Mouse (Mus musculus): ENCODE measurements around the gene Galns. TPM values are rescaled to one million over a fixed set of nuclear protein-coding genes. Genes with fewer than 3 reads are reported as not detected.

Gene Galns
- polyA plus RNA-seq, 1 experiment from 2014 or later: 8.7 TPM

DNA sequence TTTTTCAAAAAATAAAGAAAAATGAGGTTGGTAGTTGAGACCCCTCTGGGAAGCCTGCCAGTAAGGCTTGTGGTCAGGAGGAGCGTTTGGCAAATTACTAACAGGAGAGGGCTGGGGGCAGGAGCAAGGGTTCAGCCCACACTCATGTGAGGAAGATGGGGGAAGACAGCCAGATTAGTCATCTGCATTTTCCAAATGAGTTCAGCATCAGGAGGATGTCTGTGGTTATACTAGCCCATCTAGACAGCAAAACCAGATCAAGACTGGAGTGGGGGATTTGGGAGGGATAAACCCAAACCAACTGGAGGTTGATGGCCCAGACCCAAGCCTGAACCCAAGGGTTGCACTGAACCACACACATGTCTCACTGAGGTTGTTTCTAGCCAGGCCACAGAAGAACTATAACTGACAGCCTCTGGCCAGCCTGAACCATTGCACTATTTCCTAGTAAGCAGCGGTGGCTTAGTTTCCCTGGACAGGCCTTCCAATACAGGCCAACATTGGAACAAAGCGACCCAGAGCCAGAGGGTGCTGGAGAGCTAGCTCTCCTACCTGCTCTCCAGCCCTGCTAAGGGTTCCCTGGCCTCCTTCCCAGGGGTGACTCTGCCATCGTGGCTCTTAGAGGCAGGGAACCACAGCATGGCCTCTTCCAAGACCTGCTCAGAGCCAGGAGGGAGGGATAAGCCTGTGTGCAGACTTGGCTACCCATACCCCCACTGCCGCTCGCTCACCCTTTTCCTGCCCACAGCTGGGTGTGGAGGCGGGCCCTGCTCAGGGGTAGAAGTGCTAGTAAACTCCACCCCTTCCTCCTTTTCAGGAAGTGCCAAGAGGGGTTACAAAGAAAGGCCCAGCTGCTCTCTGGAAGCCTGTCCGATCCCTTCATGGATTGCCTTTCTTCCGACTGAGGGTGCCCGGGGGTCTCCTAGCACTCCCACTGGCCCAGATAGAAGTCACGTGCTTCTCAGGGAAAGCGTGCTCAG, 54.9 kb downstream of the Galns start:
- WGBS: 55% methylated on average over 12 of the region's 12 CpGs
- H3K9ac ChIP-seq (ENCODE audit: low read depth, low read length): peak overlapping the region; percentile 27
- no peak overlapping the region for H3K4me3 ChIP-seq (ENCODE audit: low read length)
- ATAC-seq: 0 out of 2 replicates have a peak, but pooled peaks have one; percentile 50
- peaks cover under 1% of the 10 kb centered on the region; the same call in 1 of the 2 replicates for H3K4me1 ChIP-seq (ENCODE audit: control insufficient read depth, insufficient read depth, low read depth, low read length)
- H3K27ac ChIP-seq (ENCODE audit: low read depth, low read length): no peak overlapping the region
- H3K4me2 ChIP-seq (ENCODE audit: low read length): peak overlapping the region; percentile 17; the same call in 1 of the 2 replicates
- peaks cover 8% of the 10 kb centered on the region for H3K27me3 ChIP-seq (replicated peaks; ENCODE audit: control insufficient read depth, insufficient read depth, low read length)
- no peaks in the 10 kb centered on the region for H3K36me3 ChIP-seq (ENCODE audit: control insufficient read depth, insufficient read depth, low read length)
- H3K9me3 ChIP-seq (ENCODE audit: control insufficient read depth, low read length): no peaks in the 10 kb centered on the region

DNA sequence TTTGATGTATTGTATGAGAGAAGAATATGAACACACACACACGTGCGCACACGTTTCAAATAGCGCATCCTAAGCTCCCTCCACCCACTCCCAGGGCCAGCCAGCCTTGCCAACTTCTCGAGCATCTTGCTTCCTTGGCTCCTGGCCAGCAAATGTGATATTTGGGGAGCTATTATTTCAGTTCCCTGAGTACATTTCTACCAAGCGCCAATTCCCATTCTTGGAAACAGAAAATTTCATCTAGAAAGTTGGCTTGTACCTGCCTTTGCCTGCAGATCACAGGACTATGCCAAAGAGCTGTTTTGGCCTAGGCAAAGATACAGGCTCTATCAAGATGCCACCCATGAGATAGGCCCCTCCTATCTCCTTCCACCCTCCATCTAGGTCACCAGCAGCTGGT, 56.5 kb downstream of the Galns start:
- 51% methylated on average over 6 of the region's 6 CpGs for WGBS
- Histone ChIP-seq H3K27me3 (replicated peaks; ENCODE audit: control insufficient read depth, insufficient read depth, low read length) (peaks cover 15% of the 10 kb centered on the region), H3K9ac (ENCODE audit: low read depth, low read length) (no peak overlapping the region), H3K36me3 (ENCODE audit: control insufficient read depth, insufficient read depth, low read length) (no peaks in the 10 kb centered on the region), H3K4me1 (ENCODE audit: control insufficient read depth, insufficient read depth, low read depth, low read length) (peaks cover 13% of the 10 kb centered on the region), H3K9me3 (ENCODE audit: control insufficient read depth, low read length) (no peaks in the 10 kb centered on the region), H3K4me3 (ENCODE audit: low read length) (no peak overlapping the region), H3K4me2 (ENCODE audit: low read length) (no peak overlapping the region), H3K27ac (ENCODE audit: low read depth, low read length) (no peak overlapping the region)
- no peak for ATAC-seq

DNA sequence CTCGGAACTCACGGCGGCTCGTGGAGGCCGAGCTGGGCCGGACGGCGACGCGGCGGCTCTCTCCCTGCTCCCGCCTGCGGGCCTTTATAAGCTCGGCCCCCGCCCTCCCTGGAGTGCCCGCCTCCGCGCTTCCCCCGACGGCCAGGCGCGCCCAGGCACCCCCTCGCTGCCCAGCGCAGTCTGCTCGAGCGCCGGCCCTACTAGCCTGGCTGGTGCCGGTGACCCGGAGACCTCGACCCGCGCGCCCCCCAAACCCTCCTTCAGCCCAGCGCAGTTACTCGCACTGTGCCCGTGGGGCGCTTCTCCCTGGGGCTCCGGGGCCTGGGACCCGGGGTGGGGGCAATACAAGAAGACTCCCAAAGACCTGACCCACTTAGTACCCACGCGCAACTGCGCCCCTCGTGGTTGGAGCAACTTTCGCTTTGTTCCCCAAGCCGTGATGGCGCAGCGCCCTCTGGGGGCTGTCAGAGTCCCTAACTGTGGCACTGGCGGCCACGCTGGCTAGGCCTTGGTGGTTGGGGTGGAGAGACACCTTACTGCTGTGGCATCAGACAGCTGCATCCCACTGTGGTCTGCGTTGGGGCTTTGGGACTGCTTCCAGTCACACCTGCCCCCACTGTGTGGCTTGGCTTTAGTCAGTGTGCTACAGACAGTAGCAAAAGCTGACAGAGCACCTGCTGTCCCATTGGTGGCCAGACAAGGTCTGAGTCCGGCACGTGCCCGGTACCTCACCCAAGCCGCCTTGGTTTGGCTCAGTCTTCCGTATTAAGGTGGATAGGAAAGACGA, 59.8 kb downstream of the Galns start, which contains the start of gene Piezo1:
Piezo1 (minus strand) TSS at position 65 of the 787 bp plus-strand sequence.
- Histone ChIP-seq H3K9me3 (ENCODE audit: control insufficient read depth, low read length) (no peaks in the 10 kb centered on the region), H3K4me1 (ENCODE audit: control insufficient read depth, insufficient read depth, low read depth, low read length) (peaks cover 18% of the 10 kb centered on the region), H3K27ac (ENCODE audit: low read depth, low read length) (peak within 1 kb of the TSS; percentile 39; the same call in 1 of the 2 replicates), H3K27me3 (replicated peaks; ENCODE audit: control insufficient read depth, insufficient read depth, low read length) (peaks cover 16% of the 10 kb centered on the region), H3K36me3 (ENCODE audit: control insufficient read depth, insufficient read depth, low read length) (no peaks in the 10 kb centered on the region), H3K4me3 (ENCODE audit: low read length) (peak within 1 kb of the TSS; percentile 62), H3K9ac (ENCODE audit: low read depth, low read length) (peak within 1 kb of the TSS; percentile 71), H3K4me2 (ENCODE audit: low read length) (peak within 1 kb of the TSS; percentile 93)
- 11% methylated on average over 56 of the region's 56 CpGs for WGBS
- ATAC-seq: peak; percentile 71

DNA sequence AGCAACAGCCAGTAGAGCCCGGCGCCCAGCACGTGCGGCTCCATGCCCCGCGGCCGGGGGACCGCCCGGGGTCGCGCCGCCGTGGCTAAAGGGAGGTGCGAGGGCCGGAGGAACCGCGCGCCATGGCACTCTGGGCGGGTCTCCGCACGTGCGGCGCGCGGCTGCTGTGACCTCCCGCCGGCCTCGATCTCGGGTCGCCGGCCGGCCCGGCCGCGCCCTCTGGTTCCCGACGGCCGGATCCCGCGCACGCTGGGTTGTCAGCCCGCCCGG, 60.3 kb downstream of the Galns start:
- Histone ChIP-seq H3K9ac (ENCODE audit: low read depth, low read length) (peak overlapping the region; percentile 71), H3K9me3 (ENCODE audit: control insufficient read depth, low read length) (no peaks in the 10 kb centered on the region), H3K4me1 (ENCODE audit: control insufficient read depth, insufficient read depth, low read depth, low read length) (peaks cover 18% of the 10 kb centered on the region), H3K36me3 (ENCODE audit: control insufficient read depth, insufficient read depth, low read length) (no peaks in the 10 kb centered on the region), H3K4me3 (ENCODE audit: low read length) (peak overlapping the region; percentile 62), H3K27ac (ENCODE audit: low read depth, low read length) (peak overlapping the region; percentile 39; the same call in 1 of the 2 replicates), H3K27me3 (replicated peaks; ENCODE audit: control insufficient read depth, insufficient read depth, low read length) (peaks cover 16% of the 10 kb centered on the region), H3K4me2 (ENCODE audit: low read length) (peak overlapping the region; percentile 93)
- 0% methylated on average over 18 of the region's 43 CpGs for WGBS
- ATAC-seq: peak; percentile 65; the same call in 1 of the 2 replicates

DNA sequence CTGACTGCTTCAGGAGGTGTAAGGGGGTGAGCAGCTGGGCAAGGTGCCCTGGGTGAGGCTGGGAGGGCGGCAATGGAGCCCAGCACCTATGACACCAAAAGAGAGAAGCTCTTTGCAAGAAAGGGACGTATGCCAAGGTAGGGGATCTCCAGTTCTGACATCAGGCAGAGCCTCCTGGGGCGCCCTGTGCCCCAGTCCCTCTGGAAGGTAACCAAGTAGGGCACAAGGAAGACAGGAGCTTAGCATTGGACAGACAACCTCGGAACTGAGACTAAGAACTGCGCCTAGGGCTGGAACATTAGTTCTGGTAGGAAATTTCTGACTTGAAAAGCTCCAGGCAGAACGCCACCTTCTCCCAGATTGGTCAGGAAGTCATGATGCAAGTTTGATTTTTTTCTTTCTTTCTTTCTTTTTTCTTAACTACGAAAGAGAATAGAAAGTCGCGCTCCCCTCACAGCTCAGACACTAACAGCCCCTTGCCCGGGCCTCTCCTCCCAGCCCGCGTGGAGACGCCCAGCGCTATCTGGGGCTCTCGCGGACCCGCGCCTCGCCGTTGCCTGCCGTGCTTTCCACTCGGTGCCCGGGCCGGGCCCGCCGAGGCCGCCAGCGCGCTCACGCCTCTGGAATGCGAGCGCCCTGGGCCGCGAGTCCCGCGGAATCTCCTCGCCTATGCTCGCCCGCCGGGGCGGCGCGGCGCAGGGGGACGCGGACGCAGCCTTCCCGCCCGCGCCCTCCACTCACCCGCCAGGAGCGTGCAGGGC, 60.8 kb downstream of the Galns start:
- Histone ChIP-seq H3K9ac (ENCODE audit: low read depth, low read length) (peak overlapping the region; percentile 71), H3K27me3 (replicated peaks; ENCODE audit: control insufficient read depth, insufficient read depth, low read length) (peaks cover 16% of the 10 kb centered on the region), H3K9me3 (ENCODE audit: control insufficient read depth, low read length) (no peaks in the 10 kb centered on the region), H3K4me2 (ENCODE audit: low read length) (peak overlapping the region; percentile 93), H3K27ac (ENCODE audit: low read depth, low read length) (peak overlapping the region; percentile 39; the same call in 1 of the 2 replicates), H3K4me3 (ENCODE audit: low read length) (peak overlapping the region; percentile 62), H3K4me1 (ENCODE audit: control insufficient read depth, insufficient read depth, low read depth, low read length) (peaks cover 18% of the 10 kb centered on the region), H3K36me3 (ENCODE audit: control insufficient read depth, insufficient read depth, low read length) (no peaks in the 10 kb centered on the region)
- ATAC-seq: peak; percentile 57
- 5% methylated on average over 33 of the region's 52 CpGs for WGBS

DNA sequence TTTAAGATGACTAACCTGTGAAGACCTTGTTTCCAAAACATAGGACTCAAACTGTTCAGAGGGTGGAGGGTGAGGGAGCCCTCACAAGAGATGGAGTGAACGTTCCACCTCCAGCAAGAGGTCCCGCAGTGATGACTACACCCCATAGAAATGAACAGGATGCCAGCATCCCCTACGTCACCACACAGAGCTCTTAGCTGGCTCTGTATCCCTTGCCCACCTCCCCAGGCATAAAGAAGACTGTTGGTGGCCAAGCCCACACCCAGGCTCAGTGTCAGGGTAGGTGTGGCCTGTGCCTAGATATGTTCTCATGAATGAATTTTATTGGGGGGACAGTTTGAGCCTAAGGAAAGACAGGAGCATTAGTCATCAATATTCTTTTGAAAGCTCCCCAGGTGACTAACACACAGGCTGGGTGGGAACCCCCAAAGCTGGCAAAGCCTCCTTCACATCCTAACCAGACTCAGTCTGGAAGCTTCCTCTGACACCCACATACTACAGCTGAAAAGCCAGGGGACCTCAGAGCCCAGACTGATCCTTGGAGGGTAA, 62.3 kb downstream of the Galns start:
- Histone ChIP-seq H3K4me3 (ENCODE audit: low read length) (no peak overlapping the region), H3K4me1 (ENCODE audit: control insufficient read depth, insufficient read depth, low read depth, low read length) (peaks cover 18% of the 10 kb centered on the region), H3K27ac (ENCODE audit: low read depth, low read length) (no peak overlapping the region), H3K27me3 (replicated peaks; ENCODE audit: control insufficient read depth, insufficient read depth, low read length) (peaks cover 16% of the 10 kb centered on the region), H3K9ac (ENCODE audit: low read depth, low read length) (no peak overlapping the region), H3K36me3 (ENCODE audit: control insufficient read depth, insufficient read depth, low read length) (no peaks in the 10 kb centered on the region), H3K9me3 (ENCODE audit: control insufficient read depth, low read length) (no peaks in the 10 kb centered on the region), H3K4me2 (ENCODE audit: low read length) (no peak overlapping the region)
- ATAC-seq: no peak
- 82% methylated on average over 3 of the region's 3 CpGs for WGBS

DNA sequence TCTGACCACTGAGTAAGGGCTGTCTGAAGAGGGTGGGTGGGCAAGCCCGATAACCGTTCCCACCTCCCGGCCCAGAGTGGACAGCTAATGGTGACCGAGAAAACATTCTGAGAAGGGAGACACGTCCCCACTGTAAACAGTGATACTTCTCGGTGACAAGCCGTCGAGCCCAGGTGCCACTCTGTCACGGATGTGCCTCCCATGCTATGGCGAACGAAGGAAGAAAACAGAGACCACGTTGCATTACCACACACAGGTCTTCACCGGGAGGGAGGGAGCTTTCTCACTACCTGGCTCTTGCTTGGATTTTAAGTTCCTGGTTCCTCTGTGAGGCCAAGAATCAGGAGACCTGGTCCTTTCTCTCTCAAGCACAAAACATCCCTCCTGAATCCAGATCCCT, 62.9 kb downstream of the Galns start:
- WGBS: 79% methylated on average over 13 of the region's 13 CpGs
- Histone ChIP-seq H3K9me3 (ENCODE audit: control insufficient read depth, low read length) (no peaks in the 10 kb centered on the region), H3K27me3 (replicated peaks; ENCODE audit: control insufficient read depth, insufficient read depth, low read length) (peaks cover 16% of the 10 kb centered on the region), H3K27ac (ENCODE audit: low read depth, low read length) (no peak overlapping the region), H3K36me3 (ENCODE audit: control insufficient read depth, insufficient read depth, low read length) (no peaks in the 10 kb centered on the region), H3K9ac (ENCODE audit: low read depth, low read length) (no peak overlapping the region), H3K4me1 (ENCODE audit: control insufficient read depth, insufficient read depth, low read depth, low read length) (peaks cover 18% of the 10 kb centered on the region), H3K4me2 (ENCODE audit: low read length) (no peak overlapping the region), H3K4me3 (ENCODE audit: low read length) (no peak overlapping the region)
- ATAC-seq: no peak

DNA sequence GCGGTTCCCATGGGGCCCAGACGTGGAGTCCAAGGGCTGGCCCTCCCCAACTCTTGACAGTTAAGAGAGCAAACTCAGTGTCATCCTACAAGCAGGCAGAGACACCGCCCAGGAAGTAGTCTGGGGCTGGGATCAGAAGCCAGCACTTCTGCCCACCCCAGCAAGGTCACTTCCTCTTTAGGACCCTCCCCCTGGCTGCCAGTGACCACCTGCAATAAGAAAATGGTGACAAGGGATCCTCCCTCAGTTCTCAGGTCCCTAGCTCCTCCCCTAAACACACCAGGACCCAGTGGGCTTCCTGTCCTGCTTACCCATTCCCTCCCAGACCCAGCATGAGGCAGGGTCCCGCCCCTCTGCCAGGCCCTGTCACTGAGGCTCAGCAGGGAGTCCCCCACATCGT, 63.4 kb downstream of the Galns start:
- no peaks in the 10 kb centered on the region for H3K36me3 ChIP-seq (ENCODE audit: control insufficient read depth, insufficient read depth, low read length)
- WGBS: 36% methylated on average over 5 of the region's 5 CpGs
- no peak overlapping the region for H3K4me2 ChIP-seq (ENCODE audit: low read length)
- peaks cover 16% of the 10 kb centered on the region for H3K27me3 ChIP-seq (replicated peaks; ENCODE audit: control insufficient read depth, insufficient read depth, low read length)
- H3K4me1 ChIP-seq (ENCODE audit: control insufficient read depth, insufficient read depth, low read depth, low read length): peaks cover 18% of the 10 kb centered on the region
- no peak for ATAC-seq
- no peak overlapping the region for H3K4me3 ChIP-seq (ENCODE audit: low read length)
- no peak overlapping the region for H3K9ac ChIP-seq (ENCODE audit: low read depth, low read length)
- H3K27ac ChIP-seq (ENCODE audit: low read depth, low read length): no peak overlapping the region
- H3K9me3 ChIP-seq (ENCODE audit: control insufficient read depth, low read length): no peaks in the 10 kb centered on the region
